Mouse (Mus musculus): ENCODE data around the gene B230217C12Rik.

DNA sequence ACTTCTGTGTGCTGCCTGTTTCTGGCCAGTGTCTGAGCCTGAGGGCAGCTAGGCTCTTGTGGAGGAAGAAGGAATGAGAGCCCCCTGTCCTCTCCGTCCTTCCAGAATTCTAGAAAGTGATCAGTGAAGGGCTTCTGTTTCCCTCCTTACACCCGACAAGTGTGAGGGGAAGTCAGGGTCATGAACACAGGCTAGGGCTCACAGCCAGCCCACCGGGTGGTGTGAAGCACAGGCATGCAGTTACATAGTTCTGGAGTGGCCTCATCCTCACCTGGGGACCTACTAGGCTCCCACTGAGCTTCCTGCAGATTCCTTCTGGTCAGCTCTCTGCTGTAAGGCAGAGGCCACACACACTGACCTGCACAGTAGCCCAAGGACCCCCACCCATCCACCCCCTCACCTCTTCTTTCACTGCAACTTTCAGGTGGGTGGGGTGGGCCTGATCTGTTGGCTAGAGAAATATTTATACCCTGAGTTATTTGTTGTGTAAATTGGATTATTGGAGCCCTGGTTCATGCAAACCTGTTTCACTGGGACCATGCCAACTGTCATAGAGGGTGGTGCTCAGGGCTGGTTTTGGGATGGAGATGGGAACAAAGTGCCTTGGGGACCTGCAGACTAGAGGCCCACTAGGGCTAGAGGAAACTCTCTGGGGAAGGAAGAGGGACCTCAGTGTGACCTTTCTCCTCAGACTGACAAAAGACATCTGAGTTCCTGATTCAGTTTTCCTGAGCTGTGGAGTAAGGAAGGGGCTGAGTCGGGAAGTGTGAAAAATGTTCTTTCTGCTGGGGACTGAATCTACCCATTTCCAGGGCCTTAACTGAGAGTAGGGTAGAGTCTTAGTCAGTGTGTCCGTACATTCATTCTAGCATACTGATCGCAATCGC, 31.1 kb upstream of the B230217C12Rik start:
- TF ChIP-seq CTCF (IDR thresholded peaks at IDR 0.05; ENCODE audit: insufficient read depth, low read depth, low read length) (no peak), POLR2A (IDR thresholded peaks at IDR 0.05; ENCODE audit: insufficient read depth, low read depth, low read length) (no peak)

Data from olfactory bulb, adult 2 months (tissue).